Mouse (Mus musculus): ENCODE results near the gene Cd300ld5. TPM values are rescaled to one million over a fixed set of nuclear protein-coding genes. Genes with fewer than 3 reads are reported as not detected.
"Not testable (repeated sequence)": the region's sequence is repeated elsewhere in the genome, so short reads cannot be mapped to it uniquely, and the experiment has no call there.

Gene Cd300ld5
- polyA plus RNA-seq, 1 experiment from 2014 or later = not detected

GRCm38 (mm10) chr11:115016093-115016492 lies 21.5 kb downstream of the Cd300ld5 start, which contains the start of gene Cd300ld2:
Gene Cd300ld2 (minus strand): TSS chr11:115016193.
- H3K36me3 ChIP-seq = not testable (repeated sequence)

GRCm38 (mm10) chr11:115004070-115004469 lies 33.5 kb downstream of the Cd300ld5 start:
- Histone ChIP-seq H3K9me3 (no peaks in the 10 kb centered on the region), H3K36me3 (no peaks in the 10 kb centered on the region), H3K27ac (no peak overlapping the region; the same call in 1 of the 2 replicates), H3K4me3 (no peak overlapping the region), H3K4me1 (no peaks in the 10 kb centered on the region), H3K27me3 (0 out of 2 replicates have a peak, but pooled peaks cover 4% of the 10 kb centered on the region), H3K4me2 (replicated peaks) (no peak overlapping the region), H3K9ac (no peak overlapping the region)
- 85% methylated on average over 5 of the region's 5 CpGs for WGBS
- no peak for ATAC-seq (ENCODE audit: low FRiP score, low read depth)

More at GRCm38 (mm10) chr11:115016093-115016492, 21.5 kb downstream of the Cd300ld5 start, which contains the start of gene Cd300ld2:
- H3K4me2 ChIP-seq (replicated peaks); ATAC-seq (ENCODE audit: low FRiP score, low read depth); H3K27ac ChIP-seq; H3K27me3 ChIP-seq; H3K9me3 ChIP-seq; H3K4me3 ChIP-seq; H3K9ac ChIP-seq; H3K4me1 ChIP-seq: not testable (repeated sequence)
- WGBS = no CpG with 5 or more reads among the region's 7 CpGs

GRCm38 (mm10) chr11:115001474-115002040 lies 36.0 kb downstream of the Cd300ld5 start, which contains the start of gene Cd300c2:
Gene Cd300c2 (minus strand): TSS chr11:115001880.
- WGBS = 77% methylated on average over 7 of the region's 7 CpGs
- 0 out of 2 replicates have a peak, but pooled peaks cover 4% of the 10 kb centered on the region for H3K27me3 ChIP-seq
- no peak within 1 kb of the TSS for H3K4me2 ChIP-seq (replicated peaks)
- no peak within 1 kb of the TSS for H3K27ac ChIP-seq
- no peak within 1 kb of the TSS for H3K9ac ChIP-seq
- no peaks in the 10 kb centered on the region for H3K4me1 ChIP-seq
- no peak within 1 kb of the TSS for H3K4me3 ChIP-seq
- no peak for ATAC-seq (ENCODE audit: low FRiP score, low read depth)
- H3K9me3 ChIP-seq = no peaks in the 10 kb centered on the region
- no peaks in the 10 kb centered on the region for H3K36me3 ChIP-seq

- Histone ChIP-seq H3K4me1 (no peaks in the 10 kb centered on the region), H3K9ac (no peak within 1 kb of the TSS), H3K4me3 (no peak within 1 kb of the TSS), H3K36me3 (no peaks in the 10 kb centered on the region), H3K9me3 (no peaks in the 10 kb centered on the region), H3K27ac (no peak within 1 kb of the TSS), H3K4me2 (replicated peaks) (no peak within 1 kb of the TSS), H3K27me3 (no peaks in the 10 kb centered on the region)
- WGBS = 84% methylated on average over 4 of the region's 4 CpGs
- ATAC-seq (ENCODE audit: low FRiP score, low read depth) = no peak
Measured at GRCm38 (mm10) chr11:114989793-114990192, 47.8 kb downstream of the Cd300ld5 start, which contains the start of gene Cd300ld. Gene Cd300ld (minus strand): TSS chr11:114989922.

- 77% methylated on average over 3 of the region's 4 CpGs for WGBS
- H3K4me2 ChIP-seq (replicated peaks) = no peak overlapping the region
- no peaks in the 10 kb centered on the region for H3K4me1 ChIP-seq
- ATAC-seq (ENCODE audit: low FRiP score, low read depth) = no peak
- H3K9ac ChIP-seq = no peak overlapping the region
- no peak overlapping the region for H3K4me3 ChIP-seq
- H3K27me3 ChIP-seq = no peaks in the 10 kb centered on the region
- H3K9me3 ChIP-seq = peaks cover 24% of the 10 kb centered on the region
- H3K27ac ChIP-seq = no peak overlapping the region
- H3K36me3 ChIP-seq = no peaks in the 10 kb centered on the region
Measured at GRCm38 (mm10) chr11:114981866-114982265, 55.7 kb downstream of the Cd300ld5 start.

Other genes starting within 250 kb of the Cd300ld5 start
- gene Btbd17, start 241.8 kb downstream of the Cd300ld5 start, polyA plus RNA-seq (2015; fragmentation: Nextera tagmentation; extraction: Ambion mirVana) = 1.7 TPM in 2 replicates
- not detected in 2 replicates for gene Gpr142, start 238.8 kb downstream of the Cd300ld5 start, polyA plus RNA-seq (2015; fragmentation: Nextera tagmentation; extraction: Ambion mirVana)
- 56.2 and 60.0 TPM in 2 replicates for gene Gprc5c, start 186.6 kb downstream of the Cd300ld5 start, polyA plus RNA-seq (2015; fragmentation: Nextera tagmentation; extraction: Ambion mirVana)
- gene Cd300a, start 147.7 kb downstream of the Cd300ld5 start, polyA plus RNA-seq (2015; fragmentation: Nextera tagmentation; extraction: Ambion mirVana) = 1.6 and 1.9 TPM in 2 replicates
- 0.14 and 0.19 TPM in 2 replicates for gene Cd300lb, start 103.4 kb downstream of the Cd300ld5 start, polyA plus RNA-seq (2015; fragmentation: Nextera tagmentation; extraction: Ambion mirVana)
- gene Cd300c, start 68.6 kb downstream of the Cd300ld5 start, polyA plus RNA-seq (2015; fragmentation: Nextera tagmentation; extraction: Ambion mirVana) = not detected in 2 replicates
- 0.14 TPM in 1 of 2 replicates, not detected in the other for gene Cd300ld, start 47.8 kb downstream of the Cd300ld5 start, polyA plus RNA-seq (2015; fragmentation: Nextera tagmentation; extraction: Ambion mirVana)
- gene Cd300c2, start 35.9 kb downstream of the Cd300ld5 start, polyA plus RNA-seq (2015; fragmentation: Nextera tagmentation; extraction: Ambion mirVana) = 1.7 and 2.2 TPM in 2 replicates
- gene Cd300ld2, start 21.6 kb downstream of the Cd300ld5 start, polyA plus RNA-seq (2015; fragmentation: Nextera tagmentation; extraction: Ambion mirVana) = not detected in 2 replicates
- not detected in 2 replicates for gene Cd300ld4, start 10.8 kb downstream of the Cd300ld5 start, polyA plus RNA-seq (2015; fragmentation: Nextera tagmentation; extraction: Ambion mirVana)
- not detected in 2 replicates for gene Cd300ld3, start 10.6 kb upstream of the Cd300ld5 start, polyA plus RNA-seq (2015; fragmentation: Nextera tagmentation; extraction: Ambion mirVana)
- gene Cd300e, start 24.4 kb upstream of the Cd300ld5 start, polyA plus RNA-seq (2015; fragmentation: Nextera tagmentation; extraction: Ambion mirVana) = 0.09 and 0.23 TPM in 2 replicates
- 1.4 and 1.6 TPM in 2 replicates for gene Rab37, start 53.7 kb upstream of the Cd300ld5 start, polyA plus RNA-seq (2015; fragmentation: Nextera tagmentation; extraction: Ambion mirVana)
- gene Cd300lf, start 96.2 kb upstream of the Cd300ld5 start, polyA plus RNA-seq (2015; fragmentation: Nextera tagmentation; extraction: Ambion mirVana) = 0.09 TPM in 1 of 2 replicates, not detected in the other
- gene Slc9a3r1, start 125.6 kb upstream of the Cd300ld5 start, polyA plus RNA-seq (2015; fragmentation: Nextera tagmentation; extraction: Ambion mirVana) = 20.6 and 23.4 TPM in 2 replicates
- gene Tmem104, start 149.7 kb upstream of the Cd300ld5 start, polyA plus RNA-seq (2015; fragmentation: Nextera tagmentation; extraction: Ambion mirVana) = 10.9 and 11.4 TPM in 2 replicates
- 25.7 and 26.2 TPM in 2 replicates for gene Nat9, start 150.1 kb upstream of the Cd300ld5 start, polyA plus RNA-seq (2015; fragmentation: Nextera tagmentation; extraction: Ambion mirVana)
- gene Grin2c, start 229.5 kb upstream of the Cd300ld5 start, polyA plus RNA-seq (2015; fragmentation: Nextera tagmentation; extraction: Ambion mirVana) = 0.05 and 0.09 TPM in 2 replicates
- 15.3 and 16.0 TPM in 2 replicates for gene Fdxr, start 239.3 kb upstream of the Cd300ld5 start, polyA plus RNA-seq (2015; fragmentation: Nextera tagmentation; extraction: Ambion mirVana)

Measured in limb, embryonic 13.5 days (tissue).